Mouse (Mus musculus) megakaryocyte, embryonic 14.5 days (primary cell): ENCODE results near the gene Sh2b3. TPM values are rescaled to one million over a fixed set of nuclear protein-coding genes. Genes with fewer than 3 reads are reported as not detected.
A peak's percentile ranks its signal among the peaks of the same experiment; 100 is the strongest.

Experiments
- H3K27me3 ChIP-seq: replicated peaks from 2 replicates; pipeline ENCODE3; 2012; ENCODE audit warnings: inconsistent platforms
- H3K36me3 ChIP-seq: replicated peaks from 2 replicates; pipeline ENCODE3; 2012; ENCODE audit warnings: low read length, inconsistent platforms, mixed read lengths
- H3K4me1 ChIP-seq: 2 replicates; pipeline ENCODE4 v1.6.1; 2012; ENCODE audit warnings: inconsistent platforms
- H3K4me3 ChIP-seq: replicated peaks from 2 replicates; pipeline ENCODE3; 2012; ENCODE audit warnings: moderate library complexity, mild to moderate bottlenecking, inconsistent platforms
- H3K9me3 ChIP-seq: 2 replicates; pipeline ENCODE4 v1.6.1; 2012; ENCODE audit warnings: inconsistent platforms
- FLI1 ChIP-seq: IDR thresholded peaks from 2 replicates; pipeline ENCODE4 v1.6.1; 2012; ENCODE audit warnings: low read length, inconsistent platforms, mixed read lengths
- GATA1 ChIP-seq: IDR thresholded peaks from 3 replicates; pipeline ENCODE4 v1.6.1; 2012; ENCODE audit warnings: mixed read lengths, low read length, inconsistent platforms, borderline replicate concordance
- polyA plus RNA-seq: library from polyadenylated mRNA; stranded (reverse); fragments of >175 nt; gene quantifications from 2 replicates; pipeline ENCODE4 v1.2.3, GENCODE M21; 2012; ENCODE audit warnings: low replicate concordance; ENCODE audit not compliant: insufficient read depth

The Sh2b3 gene
- polyA plus RNA-seq, 1 experiment: 156 TPM

GRCm38 (mm10) chr5:121810331-121811151 lies 26.9 kb downstream of the Sh2b3 start:
- Histone ChIP-seq H3K4me1 (peaks cover 99% of the 10 kb centered on the region), H3K36me3 (peaks cover 87% of the 10 kb centered on the region), H3K27me3 (no peaks in the 10 kb centered on the region), H3K4me3 (peak overlapping the region; percentile 82), H3K9me3 (no peaks in the 10 kb centered on the region)
- no peak for TF ChIP-seq GATA1
- no peak for TF ChIP-seq FLI1

- Histone ChIP-seq H3K4me1 (peaks cover 99% of the 10 kb centered on the region), H3K4me3 (peak overlapping the region; percentile 75), H3K36me3 (peaks cover 87% of the 10 kb centered on the region), H3K27me3 (no peaks in the 10 kb centered on the region), H3K9me3 (no peaks in the 10 kb centered on the region)
- TF ChIP-seq GATA1: no peak
- TF ChIP-seq FLI1: no peak
Measured at GRCm38 (mm10) chr5:121809667-121810224, 27.7 kb downstream of the Sh2b3 start.

GRCm38 (mm10) chr5:121808202-121808601 lies 29.2 kb downstream of the Sh2b3 start:
- H3K27me3 ChIP-seq: no peaks in the 10 kb centered on the region
- no peaks in the 10 kb centered on the region for H3K9me3 ChIP-seq
- H3K36me3 ChIP-seq: peaks cover 88% of the 10 kb centered on the region
- H3K4me1 ChIP-seq: peaks cover 100% of the 10 kb centered on the region
- TF ChIP-seq FLI1 (no peak), GATA1 (no peak)
- no peak overlapping the region for H3K4me3 ChIP-seq

GRCm38 (mm10) chr5:121807186-121807585 lies 30.3 kb downstream of the Sh2b3 start:
- Histone ChIP-seq H3K9me3 (no peaks in the 10 kb centered on the region), H3K4me3 (peak overlapping the region; percentile 1), H3K27me3 (no peaks in the 10 kb centered on the region), H3K4me1 (peaks cover 98% of the 10 kb centered on the region), H3K36me3 (peaks cover 88% of the 10 kb centered on the region)
- TF ChIP-seq GATA1 (peak; percentile 51; the same call in 1 of the 3 replicates), FLI1 (no peak)

- TF ChIP-seq GATA1 (no peak), FLI1 (no peak)
- peaks cover 54% of the 10 kb centered on the region for H3K4me1 ChIP-seq
- H3K36me3 ChIP-seq: peaks cover 97% of the 10 kb centered on the region
- no peaks in the 10 kb centered on the region for H3K9me3 ChIP-seq
- no peaks in the 10 kb centered on the region for H3K27me3 ChIP-seq
- no peak overlapping the region for H3K4me3 ChIP-seq
Measured at GRCm38 (mm10) chr5:121798447-121798846, 39.0 kb downstream of the Sh2b3 start.

GRCm38 (mm10) chr5:121795800-121796199 lies 41.6 kb downstream of the Sh2b3 start:
- Histone ChIP-seq H3K9me3 (no peaks in the 10 kb centered on the region), H3K27me3 (no peaks in the 10 kb centered on the region), H3K4me1 (peaks cover 53% of the 10 kb centered on the region), H3K4me3 (no peak overlapping the region), H3K36me3 (peaks cover 90% of the 10 kb centered on the region)
- no peak for TF ChIP-seq FLI1
- TF ChIP-seq GATA1: no peak

- Histone ChIP-seq H3K27me3 (no peaks in the 10 kb centered on the region), H3K4me1 (peaks cover 43% of the 10 kb centered on the region), H3K36me3 (peaks cover 85% of the 10 kb centered on the region), H3K9me3 (no peaks in the 10 kb centered on the region), H3K4me3 (no peak overlapping the region)
- TF ChIP-seq GATA1: no peak
- no peak for TF ChIP-seq FLI1
Measured at GRCm38 (mm10) chr5:121791026-121791425, 46.4 kb downstream of the Sh2b3 start.

- Histone ChIP-seq H3K4me3 (no peak overlapping the region), H3K27me3 (no peaks in the 10 kb centered on the region), H3K9me3 (no peaks in the 10 kb centered on the region), H3K36me3 (peaks cover 94% of the 10 kb centered on the region), H3K4me1 (peaks cover 16% of the 10 kb centered on the region)
- TF ChIP-seq GATA1: no peak
- no peak for TF ChIP-seq FLI1
Measured at GRCm38 (mm10) chr5:121783862-121784500, 53.5 kb downstream of the Sh2b3 start.

GRCm38 (mm10) chr5:121782467-121782866 lies 55.0 kb downstream of the Sh2b3 start:
- peaks cover 98% of the 10 kb centered on the region for H3K36me3 ChIP-seq
- peaks cover 16% of the 10 kb centered on the region for H3K4me1 ChIP-seq
- H3K4me3 ChIP-seq: no peak overlapping the region
- no peaks in the 10 kb centered on the region for H3K27me3 ChIP-seq
- TF ChIP-seq GATA1: no peak
- TF ChIP-seq FLI1: no peak
- no peaks in the 10 kb centered on the region for H3K9me3 ChIP-seq

- no peaks in the 10 kb centered on the region for H3K9me3 ChIP-seq
- H3K27me3 ChIP-seq: no peaks in the 10 kb centered on the region
- H3K36me3 ChIP-seq: peaks cover 98% of the 10 kb centered on the region
- no peak overlapping the region for H3K4me3 ChIP-seq
- H3K4me1 ChIP-seq: peaks cover 25% of the 10 kb centered on the region
- TF ChIP-seq FLI1 (no peak), GATA1 (no peak)
Measured at GRCm38 (mm10) chr5:121780180-121780579, 57.3 kb downstream of the Sh2b3 start.
